Mouse (Mus musculus) myocyte (in vitro differentiated cells): ENCODE measurements around the gene Ssbp3.

Source experiments
- CEBPB ChIP-seq: IDR thresholded peaks from 2 replicates; pipeline ENCODE4 v1.6.1; 2011; ENCODE audit warnings: mild to moderate bottlenecking, moderate library complexity; ENCODE audit not compliant: poor library complexity, insufficient read depth, severe bottlenecking
- MAX ChIP-seq: IDR thresholded peaks from one replicate; pipeline ENCODE4 v1.6.1; 2011; ENCODE audit warnings: low read depth, mild to moderate bottlenecking, control low read depth

DNA sequence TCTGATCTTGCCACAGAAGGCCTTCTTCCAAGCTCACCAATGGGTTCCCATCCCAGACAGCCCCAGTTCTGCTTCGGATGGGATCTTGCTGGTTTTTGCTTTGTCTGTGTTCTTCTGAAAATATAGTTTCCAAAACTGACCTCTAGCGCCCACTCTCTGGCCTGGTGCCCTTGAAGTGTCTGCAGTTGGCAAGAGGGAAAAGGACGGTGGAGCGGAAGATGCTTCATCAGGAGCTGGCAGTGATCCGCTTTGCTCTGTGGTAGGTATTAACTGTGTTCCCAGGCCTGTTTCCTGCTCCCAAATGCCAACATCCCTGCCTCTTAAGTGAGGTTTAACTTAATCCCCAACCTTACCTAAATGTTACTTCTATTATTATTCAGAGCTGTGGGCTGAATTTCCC, 43.3 kb downstream of the Ssbp3 start:
- TF ChIP-seq CEBPB (no peak), MAX (no peak)
